Mouse (Mus musculus) forebrain, embryonic 11.5 days (tissue): Measurements from ENCODE around the gene Ttyh2. TPM values are rescaled to one million over a fixed set of nuclear protein-coding genes. Genes with fewer than 3 reads are reported as not detected.

ENCODE experiments used
- ATAC-seq: fragments of 200-750 bp; cut with Nextera tagmentation; replicated peaks from 2 replicates; pipeline ENCODE4 v1.8.0; 2017; ENCODE audit warnings: moderate TSS enrichment; ENCODE audit not compliant: low FRiP score
- DNase-seq: peaks from one replicate; pipeline ENCODE4 v3.0.0-alpha.2; 2017; ENCODE audit warnings: low spot score
- H3K27ac ChIP-seq: fragments of 300-500 bp; sonication (generic); 2 replicates; pipeline ENCODE4 v1.5.1; 2014; ENCODE audit warnings: low read depth, low read length
- H3K27me3 ChIP-seq: fragments of 300-500 bp; sonication (generic); 2 replicates; pipeline ENCODE4 v1.6.1; 2014; ENCODE audit warnings: mild to moderate bottlenecking, low read length, mixed read lengths; ENCODE audit not compliant: control insufficient read depth, insufficient read depth
- H3K36me3 ChIP-seq: fragments of 300-500 bp; sonication (generic); 2 replicates; pipeline ENCODE4 v1.6.1; 2014; ENCODE audit warnings: mild to moderate bottlenecking, low read length, moderate library complexity, mixed read lengths; ENCODE audit not compliant: control insufficient read depth, insufficient read depth
- H3K4me1 ChIP-seq: fragments of 300-500 bp; sonication (generic); replicated peaks from 2 replicates; pipeline ENCODE4 v1.6.1; 2014; ENCODE audit warnings: low read length, mixed read lengths; ENCODE audit not compliant: control insufficient read depth, insufficient read depth
- H3K4me2 ChIP-seq: fragments of 300-500 bp; sonication (generic); 2 replicates; pipeline ENCODE4 v1.6.1; 2014; ENCODE audit warnings: low read depth, mild to moderate bottlenecking, low read length, moderate library complexity, mixed read lengths; ENCODE audit not compliant: severe bottlenecking
- H3K4me3 ChIP-seq: fragments of 300-500 bp; sonication (generic); 2 replicates; pipeline ENCODE4 v1.5.1; 2014; ENCODE audit warnings: low read depth, low read length
- H3K9ac ChIP-seq: fragments of 300-500 bp; sonication (generic); 2 replicates; pipeline ENCODE4 v1.6.1; 2014; ENCODE audit warnings: low read length
- H3K9me3 ChIP-seq: fragments of 300-500 bp; sonication (generic); 2 replicates; pipeline ENCODE4 v1.6.1; 2016; ENCODE audit warnings: low read length, mixed read lengths; ENCODE audit not compliant: control insufficient read depth
- WGBS: fragments of 180-500 bp; shearing (Covaris S2); extraction: QIAGEN DNeasy Blood & Tissue Kit; methylation state at CpG from one replicate; pipeline ENCODE4 v1.1.7; 2014; 5-methylcytosine and 5-hydroxymethylcytosine counted together
- polyA plus RNA-seq: library from polyadenylated mRNA; unstranded; fragments of >200 nt; fragmentation: Nextera tagmentation; extraction: Ambion mirVana; gene quantifications from 2 replicates; pipeline ENCODE4 v1.2.1, GENCODE M21; 2014

Ttyh2 gene
- polyA plus RNA-seq, 1 experiment from 2014 or later = 11.7 TPM

DNA sequence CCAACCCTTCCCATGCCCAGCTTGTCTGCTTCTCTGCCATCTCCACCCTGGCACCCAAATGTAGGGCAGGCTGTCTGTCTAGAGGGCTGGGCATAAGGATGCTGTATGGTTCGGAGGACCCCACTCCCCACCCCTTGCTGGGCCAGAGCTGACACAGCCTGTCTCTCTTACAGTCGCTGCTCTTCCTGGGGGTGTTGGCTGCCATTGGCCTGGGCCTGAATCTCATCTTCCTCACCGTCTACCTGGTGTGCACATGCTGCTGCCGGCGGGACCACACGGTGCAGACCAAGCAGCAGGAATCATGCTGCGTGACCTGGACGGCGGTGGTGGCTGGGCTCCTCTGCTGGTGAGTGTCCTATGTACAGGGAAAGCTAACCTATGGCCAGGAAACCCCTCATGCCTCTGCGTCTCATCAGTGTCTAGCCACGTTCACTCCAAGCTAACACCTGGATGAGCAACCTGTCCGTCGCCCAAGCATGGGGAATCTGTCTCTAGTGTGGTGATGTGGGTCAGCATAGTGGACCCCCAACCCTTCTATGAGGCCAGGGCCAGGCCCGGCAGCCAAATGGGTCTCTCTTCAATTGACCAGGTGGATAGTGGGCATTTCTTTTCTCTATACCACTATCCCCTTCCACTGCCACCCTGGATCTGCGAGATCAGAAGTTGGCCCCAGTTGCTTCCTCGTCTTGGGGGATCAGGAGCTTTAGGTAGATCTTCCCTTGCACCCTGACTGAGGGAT is 11.2 kb downstream of the Ttyh2 start:
- DNase-seq = no peak
- Histone ChIP-seq H3K9ac (no peak overlapping the region), H3K4me3 (no peak overlapping the region), H3K9me3 (no peaks in the 10 kb centered on the region), H3K27me3 (no peaks in the 10 kb centered on the region), H3K4me1 (no peaks in the 10 kb centered on the region), H3K27ac (no peak overlapping the region), H3K4me2 (no peak overlapping the region), H3K36me3 (no peaks in the 10 kb centered on the region; the same call in 1 of the 2 replicates)
- ATAC-seq = no peak
- 93% methylated on average over 16 of the region's 16 CpGs for WGBS

DNA sequence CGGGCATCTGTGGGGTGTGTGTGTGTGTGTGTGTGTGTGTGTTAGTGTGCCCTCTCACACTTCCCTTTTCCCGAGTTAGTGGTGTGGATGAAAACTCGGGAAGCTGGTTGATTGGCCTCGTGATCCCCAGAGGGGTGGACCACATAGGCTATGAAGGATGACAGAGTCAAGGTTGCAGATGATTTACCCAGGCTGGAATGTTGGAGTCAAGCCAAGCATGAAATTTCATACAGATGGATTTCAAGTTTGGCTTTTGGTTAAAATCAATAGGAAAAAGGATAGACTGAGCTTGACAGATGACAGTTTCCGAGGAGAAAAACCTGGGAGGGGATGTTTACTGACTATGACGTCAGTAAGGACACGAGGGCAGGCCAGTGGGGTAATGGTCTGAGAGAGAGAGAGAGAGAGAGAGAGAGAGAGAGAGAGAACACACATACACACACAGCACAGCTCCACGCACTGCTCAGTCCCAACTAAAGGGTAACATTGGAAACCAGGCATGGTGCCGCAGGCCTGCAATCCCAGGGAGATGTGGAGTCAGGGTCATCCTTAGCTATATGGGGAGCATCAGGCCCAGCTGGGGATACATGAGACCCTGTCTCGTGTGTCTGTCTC is 12.4 kb downstream of the Ttyh2 start:
- 69% methylated on average over 10 of the region's 10 CpGs for WGBS
- Histone ChIP-seq H3K9ac (no peak overlapping the region), H3K9me3 (no peaks in the 10 kb centered on the region), H3K4me2 (no peak overlapping the region), H3K4me1 (no peaks in the 10 kb centered on the region), H3K27me3 (no peaks in the 10 kb centered on the region), H3K4me3 (no peak overlapping the region), H3K36me3 (no peaks in the 10 kb centered on the region; the same call in 1 of the 2 replicates), H3K27ac (no peak overlapping the region)
- DNase-seq (no peak), ATAC-seq (no peak)

DNA sequence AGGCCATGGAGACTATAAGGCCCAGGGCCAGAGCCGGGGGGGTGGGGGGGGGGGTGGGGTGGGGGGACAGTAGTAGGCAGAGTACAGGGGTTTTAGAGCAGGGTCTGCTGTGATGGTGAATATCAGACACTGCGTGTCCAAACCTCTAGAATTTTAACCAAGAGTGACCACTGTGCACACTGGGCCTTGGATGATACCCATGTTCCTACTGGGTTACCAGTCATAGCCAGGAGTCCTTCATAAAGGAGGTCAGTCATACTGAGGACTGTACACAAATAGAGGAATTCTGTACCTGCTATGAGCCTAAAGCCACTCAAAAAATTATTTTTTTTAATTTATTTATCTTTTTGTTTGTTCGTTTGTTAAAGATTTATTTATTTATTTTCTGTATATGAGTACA is 13.5 kb downstream of the Ttyh2 start:
- no peaks in the 10 kb centered on the region for H3K4me1 ChIP-seq
- WGBS = 91% methylated on average over 2 of the region's 3 CpGs
- no peaks in the 10 kb centered on the region for H3K9me3 ChIP-seq
- no peak overlapping the region for H3K9ac ChIP-seq
- no peak overlapping the region for H3K4me3 ChIP-seq
- ATAC-seq = no peak
- H3K4me2 ChIP-seq = no peak overlapping the region
- H3K27me3 ChIP-seq = no peaks in the 10 kb centered on the region
- H3K36me3 ChIP-seq = no peaks in the 10 kb centered on the region; the same call in 1 of the 2 replicates
- no peak overlapping the region for H3K27ac ChIP-seq
- DNase-seq = no peak

DNA sequence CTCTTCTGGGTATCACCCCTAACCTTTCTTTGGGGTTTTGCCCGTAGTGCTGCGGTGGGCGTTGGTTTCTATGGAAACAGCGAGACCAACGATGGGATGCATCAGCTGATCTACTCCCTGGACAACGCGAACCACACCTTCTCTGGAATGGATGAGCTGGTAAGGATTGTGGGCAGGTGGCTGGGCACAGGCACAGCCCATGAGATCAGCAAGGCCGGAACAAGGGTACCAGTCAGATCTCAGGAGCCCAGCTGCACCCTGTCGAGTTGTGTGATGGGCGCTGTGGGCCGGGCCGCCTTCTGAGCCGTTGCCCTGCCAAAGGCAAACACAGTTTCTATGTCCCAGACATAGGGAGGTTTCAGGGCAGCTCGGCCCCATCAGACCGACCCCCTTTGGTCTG is 15.0 kb downstream of the Ttyh2 start:
- no peak overlapping the region for H3K4me3 ChIP-seq
- WGBS = 93% methylated on average over 15 of the region's 15 CpGs
- H3K4me1 ChIP-seq = no peaks in the 10 kb centered on the region
- ATAC-seq (no peak), DNase-seq (no peak)
- no peaks in the 10 kb centered on the region; the same call in 1 of the 2 replicates for H3K36me3 ChIP-seq
- no peaks in the 10 kb centered on the region for H3K27me3 ChIP-seq
- H3K9ac ChIP-seq = no peak overlapping the region
- no peak overlapping the region for H3K27ac ChIP-seq
- H3K9me3 ChIP-seq = no peaks in the 10 kb centered on the region
- no peak overlapping the region for H3K4me2 ChIP-seq

DNA sequence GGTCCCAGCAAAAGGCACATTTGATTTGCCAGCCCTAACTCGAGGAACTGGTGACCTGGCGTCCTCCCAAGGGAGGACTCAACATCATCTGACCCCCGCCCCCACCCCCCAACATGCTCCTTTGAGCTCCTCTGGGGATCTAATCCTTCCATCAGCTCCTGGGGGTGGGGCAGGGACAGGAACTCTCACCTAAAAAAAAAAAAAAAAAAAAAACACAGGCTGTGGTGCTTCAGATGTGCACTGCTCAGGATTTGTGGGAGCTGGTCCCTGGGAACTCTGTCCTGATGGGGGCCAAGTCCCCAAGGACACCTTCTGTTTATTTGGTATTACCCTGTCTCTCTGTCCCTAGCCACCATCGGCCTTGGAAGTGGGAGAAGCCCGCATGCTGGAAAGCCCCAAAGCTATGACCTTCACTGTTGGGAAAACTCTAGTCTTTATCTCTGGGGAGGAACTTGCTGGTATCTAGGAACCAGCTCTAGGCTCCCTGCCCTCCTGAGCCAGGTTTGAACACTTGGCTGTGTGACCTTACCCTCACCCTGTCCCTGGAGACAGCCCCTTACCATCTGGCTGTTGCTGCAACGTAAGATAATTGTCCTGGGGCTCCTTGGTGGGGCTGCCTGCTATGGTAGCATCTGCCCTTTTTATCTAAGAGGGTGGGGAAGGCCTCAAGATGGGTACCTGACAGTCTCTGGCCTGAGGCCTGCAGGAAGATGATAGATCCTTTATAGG is 16.4 kb downstream of the Ttyh2 start:
- ATAC-seq = no peak
- Histone ChIP-seq H3K9me3 (no peaks in the 10 kb centered on the region), H3K27me3 (no peaks in the 10 kb centered on the region), H3K36me3 (no peaks in the 10 kb centered on the region; the same call in 1 of the 2 replicates), H3K4me3 (no peak overlapping the region), H3K4me1 (no peaks in the 10 kb centered on the region), H3K9ac (no peak overlapping the region), H3K4me2 (no peak overlapping the region), H3K27ac (no peak overlapping the region)
- WGBS = 66% methylated on average over 6 of the region's 6 CpGs
- DNase-seq = no peak

DNA sequence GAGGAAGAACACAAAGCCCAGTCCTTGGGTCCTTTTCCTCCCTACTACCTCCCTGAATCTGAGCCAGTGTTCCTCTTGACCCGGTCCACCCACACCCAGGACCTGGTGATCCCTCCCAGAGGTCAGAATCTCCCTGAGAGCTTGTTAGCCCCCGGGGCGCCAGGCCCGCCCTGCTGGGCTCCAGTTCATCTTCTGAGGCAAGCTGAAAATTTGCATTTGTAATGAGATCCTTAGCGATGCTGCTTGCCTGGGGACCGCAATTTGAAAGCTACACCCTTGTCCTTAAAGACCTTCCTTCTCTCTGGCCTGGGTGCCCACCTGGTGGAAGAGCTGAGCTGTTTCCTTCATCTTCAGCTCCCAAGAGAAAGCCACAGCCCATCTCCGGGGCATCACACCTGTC is 17.4 kb downstream of the Ttyh2 start:
- DNase-seq (no peak), ATAC-seq (no peak)
- H3K9me3 ChIP-seq = no peaks in the 10 kb centered on the region
- WGBS = 55% methylated on average over 7 of the region's 7 CpGs
- no peaks in the 10 kb centered on the region for H3K4me1 ChIP-seq
- no peak overlapping the region for H3K27ac ChIP-seq
- H3K36me3 ChIP-seq = no peaks in the 10 kb centered on the region; the same call in 1 of the 2 replicates
- H3K4me3 ChIP-seq = no peak overlapping the region
- no peak overlapping the region for H3K9ac ChIP-seq
- no peaks in the 10 kb centered on the region for H3K27me3 ChIP-seq
- no peak overlapping the region for H3K4me2 ChIP-seq

DNA sequence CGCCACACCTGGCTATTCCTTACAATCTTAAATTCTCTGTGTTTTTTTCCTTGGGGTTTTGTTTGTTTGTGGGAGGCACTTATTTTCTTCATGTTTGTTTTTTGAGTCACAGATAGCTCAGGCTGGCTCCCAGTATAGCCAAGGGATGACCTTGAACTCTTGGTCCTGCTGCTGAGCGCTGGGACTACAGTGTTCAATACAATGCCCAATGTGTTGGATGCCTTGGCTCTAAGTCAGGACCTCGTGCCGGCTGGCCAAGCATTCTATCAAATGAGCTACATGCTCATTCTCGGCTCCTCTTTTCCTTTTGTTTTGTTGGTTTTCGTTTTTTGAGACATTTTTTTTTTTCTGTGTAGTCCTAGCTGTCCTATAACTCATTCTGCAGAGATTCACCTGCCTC is 18.2 kb downstream of the Ttyh2 start:
- 97% methylated on average over 6 of the region's 6 CpGs for WGBS
- H3K4me2 ChIP-seq = no peak overlapping the region
- H3K4me3 ChIP-seq = no peak overlapping the region
- ATAC-seq = no peak
- H3K9ac ChIP-seq = no peak overlapping the region
- no peak overlapping the region for H3K27ac ChIP-seq
- no peaks in the 10 kb centered on the region for H3K27me3 ChIP-seq
- no peak for DNase-seq
- no peaks in the 10 kb centered on the region for H3K9me3 ChIP-seq
- H3K4me1 ChIP-seq = no peaks in the 10 kb centered on the region
- no peaks in the 10 kb centered on the region; the same call in 1 of the 2 replicates for H3K36me3 ChIP-seq

DNA sequence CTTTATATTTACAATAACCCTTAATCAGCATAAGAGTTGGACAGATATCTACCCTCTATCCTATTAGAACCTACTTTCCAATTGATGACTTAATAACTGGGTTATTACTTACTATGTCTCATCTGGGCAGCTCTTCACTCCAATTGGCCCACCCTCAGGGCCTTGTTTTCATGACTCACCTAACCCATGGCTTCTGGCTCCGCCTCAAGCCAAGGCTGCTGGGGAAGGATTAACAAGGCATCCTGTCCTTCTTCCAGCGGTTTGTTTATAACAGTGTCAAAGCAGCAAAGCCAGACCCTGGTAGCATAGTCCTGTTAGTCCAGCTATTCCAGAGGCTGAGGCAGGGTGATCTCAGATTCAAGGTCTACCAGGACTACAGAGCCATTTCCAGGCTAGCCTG is 19.2 kb downstream of the Ttyh2 start:
- no peaks in the 10 kb centered on the region for H3K27me3 ChIP-seq
- DNase-seq (no peak), ATAC-seq (no peak)
- no peaks in the 10 kb centered on the region for H3K9me3 ChIP-seq
- no peak overlapping the region for H3K4me2 ChIP-seq
- no peaks in the 10 kb centered on the region; the same call in 1 of the 2 replicates for H3K36me3 ChIP-seq
- H3K9ac ChIP-seq = no peak overlapping the region
- H3K4me3 ChIP-seq = no peak overlapping the region
- no peaks in the 10 kb centered on the region for H3K4me1 ChIP-seq
- H3K27ac ChIP-seq = no peak overlapping the region
- WGBS = 88% methylated on average over 2 of the region's 2 CpGs
